Mouse (Mus musculus) CD4-positive, CD25-positive, alpha-beta regulatory T cell, adult 9 weeks (primary cell): Measurements from ENCODE around the gene Il13ra1. TPM values are rescaled to one million over a fixed set of nuclear protein-coding genes. Genes with fewer than 3 reads are reported as not detected.

Experiments used
- polyA plus RNA-seq: library from polyadenylated mRNA; unstranded; fragments of 100-300 nt; shearing (Covaris generic); gene quantifications from one replicate; pipeline ENCODE4 v1.2.1, GENCODE M21; 2017

Il13ra1 gene
- 1.5 TPM for polyA plus RNA-seq

GRCm38 (mm10) chrX:36111622-36112421, at the start of gene Il13ra1:
Gene Il13ra1, plus strand, starts transcription at chrX:36112110.

DNA sequence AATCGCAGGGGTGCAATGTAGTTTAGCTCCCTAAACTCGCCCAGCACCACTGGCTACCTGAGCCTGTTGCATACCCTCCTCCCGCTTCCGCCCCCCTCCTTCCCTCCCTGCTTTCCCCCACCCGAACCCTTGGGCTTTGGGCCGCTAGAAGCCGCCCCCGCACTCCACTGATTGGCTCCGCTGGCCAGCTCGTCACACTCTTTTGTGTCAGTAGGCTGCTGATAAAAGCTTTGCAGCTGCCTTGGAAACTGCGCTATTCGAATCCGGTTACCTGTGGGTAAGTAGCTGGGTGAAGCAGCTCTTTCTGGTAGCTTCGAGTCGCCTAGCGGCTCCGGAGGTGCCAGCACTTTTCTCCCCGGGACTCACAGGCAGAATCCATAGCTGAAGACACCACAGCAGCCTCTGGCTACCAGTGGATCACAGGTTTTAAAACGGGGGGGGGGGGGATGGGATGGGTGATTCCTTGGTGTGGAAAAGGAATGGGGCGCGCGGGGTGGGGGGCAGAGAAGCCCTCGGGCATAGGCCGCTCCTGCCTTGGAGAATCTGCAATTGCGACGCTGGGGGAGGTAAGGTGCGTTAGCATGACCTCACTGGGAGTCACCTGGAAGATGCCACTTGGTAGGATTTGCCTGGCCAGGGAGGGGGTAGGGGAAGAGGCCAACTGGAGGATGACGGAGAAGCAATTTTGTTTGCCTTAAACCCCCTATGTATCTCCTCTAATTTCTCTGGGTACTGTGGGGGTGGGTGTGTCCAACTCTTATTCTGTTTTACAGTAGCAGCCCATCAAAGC, 84.0 kb downstream of the Il13ra1 start, which contains the start of gene Zcchc12:
Gene Zcchc12 (plus strand): TSS at position 169 of the 790 bp plus-strand sequence.

Other genes with a start within 250 kb of the Il13ra1 start
- gene Dock11, start 223.3 kb upstream of the Il13ra1 start, polyA plus RNA-seq, result 33.5 TPM
- 1.9 TPM for gene Zcchc12, start 83.8 kb downstream of the Il13ra1 start, polyA plus RNA-seq
- not detected for gene Lonrf3, start 216.2 kb downstream of the Il13ra1 start, polyA plus RNA-seq